Mouse (Mus musculus): ENCODE measurements around the gene Yipf7.

DNA sequence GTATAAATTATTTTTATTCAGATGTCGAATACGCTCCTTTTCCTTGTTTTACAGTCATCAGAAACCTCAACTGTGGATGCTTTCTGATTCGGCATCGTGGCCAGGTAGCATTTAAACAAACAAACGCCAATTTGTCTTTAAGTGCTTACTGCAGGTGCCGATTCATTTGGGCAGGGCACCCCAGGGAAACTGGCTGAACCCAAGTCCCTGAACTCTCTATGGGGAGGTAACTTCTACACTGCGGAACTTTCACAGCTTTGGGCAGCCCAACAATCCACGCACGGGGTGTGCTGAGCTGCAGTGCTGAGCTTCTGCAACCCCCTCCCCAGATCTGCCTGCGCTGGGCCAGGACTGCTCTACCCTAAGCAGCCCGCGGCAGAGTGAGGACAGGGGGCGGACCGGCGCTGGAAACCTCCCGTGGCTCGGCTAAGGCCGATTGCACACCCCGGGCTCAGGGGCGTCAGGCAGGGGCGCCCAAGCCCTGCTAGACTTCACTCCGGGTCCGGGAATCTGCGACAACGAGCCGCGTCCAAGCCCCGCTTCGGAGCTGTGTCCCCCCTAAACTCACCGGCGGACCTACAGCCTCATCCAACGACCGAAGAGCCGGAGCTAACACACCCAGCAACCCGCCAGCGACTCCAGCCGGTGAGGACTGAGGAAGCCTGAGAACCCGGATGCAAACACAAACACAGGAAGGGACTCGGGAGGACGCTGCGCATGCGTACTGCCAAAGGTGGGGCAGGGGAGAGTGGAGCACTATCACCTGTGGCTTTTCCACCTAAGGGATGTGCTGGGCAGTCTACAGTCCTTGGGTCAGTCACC lies 49.4 kb upstream of the Yipf7 start, which contains the start of gene Gnpda2:
- TF ChIP-seq CTCF (IDR thresholded peaks at IDR 0.05; ENCODE audit: borderline replicate concordance, control insufficient read depth, extremely low read depth, insufficient read depth, low read length, poor library complexity) (no peak), POLR2A (IDR thresholded peaks at IDR 0.05; ENCODE audit: control insufficient read depth, extremely low read depth, insufficient read depth, low read length, poor library complexity) (peak; percentile 82; the same call in 1 of the 2 replicates)

Measured in thymus, adult 2 months (tissue).